In genomic region chr4:129376961-129377545, GRCm38 (mm10) we compare ENCODE assay signal across 8 mouse cellular contexts. TPM values are rescaled to one million over a fixed set of nuclear protein-coding genes. Genes with fewer than 3 reads are reported as not detected.
DNase-seq lines count a peak whose midpoint lies in the region; ATAC-seq and TF ChIP-seq lines count a peak whose summit lies in the region.

No protein-coding gene starts in this region.

- WGBS in heart, postnatal 0 days = under 1% methylated on average over 61 of the region's 68 CpGs
- WGBS in lung, adult 2 months = under 1% methylated on average over 35 of the region's 68 CpGs
- WGBS in neural tube, embryonic 15.5 days = under 1% methylated on average over 52 of the region's 68 CpGs

- peak overlapping the region; percentile 81 for H3K27ac ChIP-seq in heart, postnatal 0 days (ENCODE audit: low read depth)
- H3K27ac ChIP-seq in neural tube, embryonic 15.5 days (replicated peaks) = peak overlapping the region; percentile 84

- H3K9ac ChIP-seq in heart, postnatal 0 days (replicated peaks; ENCODE audit: low read depth, low read length) = peak overlapping the region; percentile 92
- H3K9ac ChIP-seq in neural tube, embryonic 15.5 days (replicated peaks) = peak overlapping the region; percentile 77

- no peak for TF ChIP-seq EP300 in heart, postnatal 0 days (IDR thresholded peaks at IDR 0.05; ENCODE audit: low read depth)

- TF ChIP-seq POLR2A in lung, adult 2 months (IDR thresholded peaks at IDR 0.05; ENCODE audit: borderline replicate concordance, extremely low read depth, low read depth, low read length) = peak; percentile 30; the same call in 1 of the 2 replicates

- no peaks in the 10 kb centered on the region for H3K27me3 ChIP-seq in E14TG2a.4 (ENCODE audit: insufficient read depth, low read length)
- H3K27me3 ChIP-seq in erythroblast, embryonic 14.5 days (ENCODE audit: control insufficient read depth) = peaks cover 38% of the 10 kb centered on the region
- H3K27me3 ChIP-seq in heart, postnatal 0 days (ENCODE audit: control insufficient read depth, insufficient read depth, low read length) = no peaks in the 10 kb centered on the region
- H3K27me3 ChIP-seq in neural tube, embryonic 15.5 days (replicated peaks) = peaks cover 4% of the 10 kb centered on the region; the same call in 1 of the 2 replicates

- ATAC-seq in heart, postnatal 0 days (ENCODE audit: insufficient read depth, low read depth) = peak; percentile 69
- peak; percentile 72 for ATAC-seq in neural tube, embryonic 15.5 days (ENCODE audit: low FRiP score)

- TF ChIP-seq CTCF in E14TG2a.4 (conservative IDR thresholded peaks at IDR 0.05; ENCODE audit: low read length) = no peak
- TF ChIP-seq CTCF in heart, postnatal 0 days (IDR thresholded peaks at IDR 0.05; ENCODE audit: low read depth) = no peak
- TF ChIP-seq CTCF in lung, adult 2 months (IDR thresholded peaks at IDR 0.05; ENCODE audit: insufficient read depth, low read length) = no peak

- peak; percentile 67 for DNase-seq in brain, adult 2 months (ENCODE audit: low read depth, low spot score)
- peak; percentile 34 for DNase-seq in heart, postnatal 0 days (ENCODE audit: low spot score)
- DNase-seq in kidney, postnatal 36 days = peak; percentile 36 to 75
- peak; percentile 71 for DNase-seq in lung, adult 2 months
- DNase-seq in thymus, postnatal 36 days = peak; percentile 40 to 45

- peak overlapping the region; percentile 88 for H3K4me3 ChIP-seq in E14TG2a.4 (replicated peaks; ENCODE audit: low read length)
- peak overlapping the region; percentile 82 for H3K4me3 ChIP-seq in erythroblast, embryonic 14.5 days (replicated peaks)
- H3K4me3 ChIP-seq in heart, postnatal 0 days (ENCODE audit: low read depth, low read length) = peak overlapping the region; percentile 89
- H3K4me3 ChIP-seq in lung, adult 2 months (replicated peaks; ENCODE audit: extremely low read depth, low read depth, low read length) = peak overlapping the region; percentile 75
- H3K4me3 ChIP-seq in neural tube, embryonic 15.5 days (replicated peaks) = peak overlapping the region; percentile 78

- peaks cover 50% of the 10 kb centered on the region for H3K4me1 ChIP-seq in E14TG2a.4 (replicated peaks; ENCODE audit: low read depth, low read length)
- H3K4me1 ChIP-seq in erythroblast, embryonic 14.5 days (ENCODE audit: control insufficient read depth) = peaks cover 44% of the 10 kb centered on the region
- H3K4me1 ChIP-seq in heart, postnatal 0 days (ENCODE audit: control insufficient read depth, insufficient read depth) = no peaks in the 10 kb centered on the region
- peaks cover 16% of the 10 kb centered on the region for H3K4me1 ChIP-seq in lung, adult 2 months (ENCODE audit: control insufficient read depth, insufficient read depth, low read length)
- H3K4me1 ChIP-seq in neural tube, embryonic 15.5 days = peaks cover 28% of the 10 kb centered on the region

- H3K36me3 ChIP-seq in E14TG2a.4 (ENCODE audit: insufficient read depth, low read length) = peaks cover 4% of the 10 kb centered on the region; the same call in 1 of the 2 replicates
- H3K36me3 ChIP-seq in erythroblast, embryonic 14.5 days (ENCODE audit: control insufficient read depth) = no peaks in the 10 kb centered on the region
- H3K36me3 ChIP-seq in heart, postnatal 0 days (replicated peaks; ENCODE audit: control insufficient read depth, insufficient read depth, low read length) = no peaks in the 10 kb centered on the region
- no peaks in the 10 kb centered on the region for H3K36me3 ChIP-seq in neural tube, embryonic 15.5 days

- H3K9me3 ChIP-seq in E14TG2a.4 (ENCODE audit: low read length) = no peaks in the 10 kb centered on the region
- no peaks in the 10 kb centered on the region for H3K9me3 ChIP-seq in erythroblast, embryonic 14.5 days (ENCODE audit: control insufficient read depth, low read length)
- H3K9me3 ChIP-seq in heart, postnatal 0 days (replicated peaks; ENCODE audit: control insufficient read depth, low read length) = no peaks in the 10 kb centered on the region
- H3K9me3 ChIP-seq in neural tube, embryonic 15.5 days (replicated peaks) = no peaks in the 10 kb centered on the region

- H3K4me2 ChIP-seq in heart, postnatal 0 days (ENCODE audit: low read depth, low read length) = peak overlapping the region; percentile 93
- peak overlapping the region; percentile 73 for H3K4me2 ChIP-seq in neural tube, embryonic 15.5 days

RNA-seq across cellular contexts. Expression of gene Zbtb8a, which starts 0.9 kb away (rescaled TPM):
- 0.04 and 0.08 TPM in 2 replicates for polyA plus RNA-seq in erythroblast, embryonic 14.5 days (2012)
- total RNA-seq in heart, postnatal 0 days (2014; rRNA removed; ENCODE audit: low replicate concordance) = 14.0 and 15.4 TPM in 2 replicates
- 7.0 TPM in 2 replicates for polyA plus RNA-seq in heart, postnatal 0 days (2015; fragmentation: Nextera tagmentation; extraction: Ambion mirVana)
- polyA plus RNA-seq in lung, adult 2 months (2012; rRNA removed) = 8.8 and 13.9 TPM in 2 replicates
- 18.2 and 20.2 TPM in 2 replicates for polyA plus RNA-seq in neural tube, embryonic 15.5 days (2015; fragmentation: Nextera tagmentation; extraction: Ambion mirVana)

RNA-seq across cellular contexts. Expression of gene Zbtb8os, which starts 41.6 kb away (rescaled TPM):
- 0.10 and 0.29 TPM in 2 replicates for polyA plus RNA-seq in erythroblast, embryonic 14.5 days (2012)
- 13.5 and 20.8 TPM in 2 replicates for total RNA-seq in heart, postnatal 0 days (2014; rRNA removed; ENCODE audit: low replicate concordance)
- 32.2 and 33.7 TPM in 2 replicates for polyA plus RNA-seq in heart, postnatal 0 days (2015; fragmentation: Nextera tagmentation; extraction: Ambion mirVana)
- 5.8 and 11.3 TPM in 2 replicates for polyA plus RNA-seq in lung, adult 2 months (2012; rRNA removed)
- polyA plus RNA-seq in neural tube, embryonic 15.5 days (2015; fragmentation: Nextera tagmentation; extraction: Ambion mirVana) = 18.3 and 29.5 TPM in 2 replicates

RNA-seq across cellular contexts. Expression of gene Rbbp4, which starts 41.9 kb away (rescaled TPM):
- polyA plus RNA-seq in erythroblast, embryonic 14.5 days (2012) = 5.4 and 8.0 TPM in 2 replicates
- total RNA-seq in heart, postnatal 0 days (2014; rRNA removed; ENCODE audit: low replicate concordance) = 97.3 and 101 TPM in 2 replicates
- polyA plus RNA-seq in heart, postnatal 0 days (2015; fragmentation: Nextera tagmentation; extraction: Ambion mirVana) = 221 and 222 TPM in 2 replicates
- polyA plus RNA-seq in lung, adult 2 months (2012; rRNA removed) = 16.7 and 23.5 TPM in 2 replicates
- polyA plus RNA-seq in neural tube, embryonic 15.5 days (2015; fragmentation: Nextera tagmentation; extraction: Ambion mirVana) = 246 and 284 TPM in 2 replicates

Comparison
In these comparisons a context has a peak if more than half of its experiments do, and no peak if none do; other contexts are left out.
1. Peak in every context shown above with its lines: DNase-seq, ATAC-seq, H3K4me3 ChIP-seq and H3K27ac ChIP-seq.